Mouse (Mus musculus) stomach, embryonic 16.5 days (tissue): ENCODE data around the gene Fchsd2. TPM values are rescaled to one million over a fixed set of nuclear protein-coding genes. Genes with fewer than 3 reads are reported as not detected.

Experiments
- ATAC-seq: fragments of 200-750 bp; cut with Nextera tagmentation; 2 replicates; pipeline ENCODE4 v1.8.0; 2017; ENCODE audit warnings: moderate number of reproducible peaks, moderate TSS enrichment; ENCODE audit not compliant: insufficient read depth, low FRiP score
- H3K27ac ChIP-seq: fragments of 300-500 bp; sonication (generic); 2 replicates; pipeline ENCODE4 v1.5.1; 2014; ENCODE audit warnings: low read length
- H3K27me3 ChIP-seq: fragments of 300-500 bp; sonication (generic); 2 replicates; pipeline ENCODE4 v1.6.1; 2014; ENCODE audit warnings: low read length, control low read depth, mixed read lengths; ENCODE audit not compliant: control insufficient read depth, insufficient read depth
- H3K36me3 ChIP-seq: fragments of 300-500 bp; sonication (generic); 2 replicates; pipeline ENCODE4 v1.6.1; 2014; ENCODE audit warnings: low read length; ENCODE audit not compliant: control insufficient read depth, insufficient read depth
- H3K4me1 ChIP-seq: fragments of 300-500 bp; sonication (generic); 2 replicates; pipeline ENCODE4 v1.6.1; 2014; ENCODE audit warnings: low read length, control low read depth, mixed read lengths; ENCODE audit not compliant: control insufficient read depth, insufficient read depth
- H3K4me2 ChIP-seq: fragments of 300-500 bp; sonication (generic); 2 replicates; pipeline ENCODE4 v1.6.1; 2014; ENCODE audit warnings: low read depth, low read length, mixed read lengths
- H3K4me3 ChIP-seq: fragments of 300-500 bp; sonication (generic); replicated peaks from 2 replicates; pipeline ENCODE4 v1.5.1; 2014; ENCODE audit warnings: mild to moderate bottlenecking, low read length
- H3K9ac ChIP-seq: fragments of 300-500 bp; sonication (generic); 2 replicates; pipeline ENCODE4 v1.6.1; 2014; ENCODE audit warnings: low read length
- H3K9me3 ChIP-seq: fragments of 300-500 bp; sonication (generic); replicated peaks from 2 replicates; pipeline ENCODE4 v1.6.1; 2016; ENCODE audit warnings: low read length, control low read depth; ENCODE audit not compliant: control insufficient read depth
- WGBS: fragments of 180-500 bp; shearing (Covaris S2); extraction: QIAGEN DNeasy Blood & Tissue Kit; methylation state at CpG from one replicate; pipeline ENCODE4 v1.1.7; 2014; 5-methylcytosine and 5-hydroxymethylcytosine counted together
- polyA plus RNA-seq: library from polyadenylated mRNA; unstranded; fragments of >200 nt; fragmentation: Nextera tagmentation; extraction: Ambion mirVana; gene quantifications from 2 replicates; pipeline ENCODE4 v1.2.1, GENCODE M21; 2015

Fchsd2 gene
- polyA plus RNA-seq, 1 experiment from 2014 or later: 20.0 TPM

DNA sequence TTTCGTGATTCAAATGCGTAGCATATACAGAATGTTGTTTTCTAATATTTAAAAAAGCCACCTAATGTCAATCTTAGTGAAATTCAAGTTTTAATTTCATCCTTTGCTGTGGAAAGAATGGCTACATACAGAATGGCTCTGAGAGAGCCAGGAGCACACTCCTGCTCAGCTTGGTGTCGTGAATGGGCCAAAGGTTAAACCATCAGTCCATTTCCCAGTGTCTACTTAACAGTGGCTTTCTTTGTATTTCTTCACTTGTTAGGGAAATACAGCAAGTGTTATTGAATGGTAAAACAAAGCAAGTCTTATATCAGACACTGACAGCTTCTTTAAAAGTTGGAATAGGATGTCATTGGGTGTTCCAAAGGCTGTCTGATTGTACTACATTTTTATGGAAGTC is 80.7 kb downstream of the Fchsd2 start:
- no peak overlapping the region for H3K4me3 ChIP-seq
- no peak for ATAC-seq
- H3K27me3 ChIP-seq: no peaks in the 10 kb centered on the region
- H3K9me3 ChIP-seq: no peaks in the 10 kb centered on the region
- H3K4me2 ChIP-seq: no peak overlapping the region
- H3K36me3 ChIP-seq: no peaks in the 10 kb centered on the region
- no peak overlapping the region for H3K27ac ChIP-seq
- H3K4me1 ChIP-seq: peaks cover 2% of the 10 kb centered on the region
- no peak overlapping the region for H3K9ac ChIP-seq
- WGBS: 84% methylated on average over 3 of the region's 3 CpGs

GRCm38 (mm10) chr7:101178751-101179150 is 86.1 kb downstream of the Fchsd2 start:
- ATAC-seq: no peak
- peaks cover 10% of the 10 kb centered on the region for H3K4me1 ChIP-seq
- no peaks in the 10 kb centered on the region for H3K9me3 ChIP-seq
- H3K36me3 ChIP-seq: no peaks in the 10 kb centered on the region
- no peak overlapping the region for H3K9ac ChIP-seq
- WGBS: 33% methylated on average over 2 of the region's 2 CpGs
- no peak overlapping the region for H3K4me3 ChIP-seq
- H3K27ac ChIP-seq: peak overlapping the region; percentile 56
- peak overlapping the region; percentile 22; the same call in 1 of the 2 replicates for H3K4me2 ChIP-seq
- H3K27me3 ChIP-seq: no peaks in the 10 kb centered on the region

GRCm38 (mm10) chr7:101191326-101191969 is 98.8 kb downstream of the Fchsd2 start:
- Histone ChIP-seq H3K9me3 (no peaks in the 10 kb centered on the region), H3K27me3 (no peaks in the 10 kb centered on the region), H3K27ac (no peak overlapping the region), H3K36me3 (no peaks in the 10 kb centered on the region), H3K4me3 (no peak overlapping the region), H3K4me1 (no peaks in the 10 kb centered on the region; the same call in 1 of the 2 replicates), H3K4me2 (no peak overlapping the region), H3K9ac (no peak overlapping the region)
- no peak for ATAC-seq
- WGBS: 65% methylated on average over 3 of the region's 3 CpGs

- Histone ChIP-seq H3K9ac (no peak overlapping the region), H3K27ac (no peak overlapping the region), H3K9me3 (no peaks in the 10 kb centered on the region), H3K27me3 (no peaks in the 10 kb centered on the region), H3K4me3 (no peak overlapping the region), H3K4me2 (no peak overlapping the region), H3K4me1 (no peaks in the 10 kb centered on the region), H3K36me3 (no peaks in the 10 kb centered on the region)
- ATAC-seq: no peak
- 69% methylated on average over 1 of the region's 1 CpGs for WGBS
Observed at GRCm38 (mm10) chr7:101210826-101211225, 118.2 kb downstream of the Fchsd2 start.

DNA sequence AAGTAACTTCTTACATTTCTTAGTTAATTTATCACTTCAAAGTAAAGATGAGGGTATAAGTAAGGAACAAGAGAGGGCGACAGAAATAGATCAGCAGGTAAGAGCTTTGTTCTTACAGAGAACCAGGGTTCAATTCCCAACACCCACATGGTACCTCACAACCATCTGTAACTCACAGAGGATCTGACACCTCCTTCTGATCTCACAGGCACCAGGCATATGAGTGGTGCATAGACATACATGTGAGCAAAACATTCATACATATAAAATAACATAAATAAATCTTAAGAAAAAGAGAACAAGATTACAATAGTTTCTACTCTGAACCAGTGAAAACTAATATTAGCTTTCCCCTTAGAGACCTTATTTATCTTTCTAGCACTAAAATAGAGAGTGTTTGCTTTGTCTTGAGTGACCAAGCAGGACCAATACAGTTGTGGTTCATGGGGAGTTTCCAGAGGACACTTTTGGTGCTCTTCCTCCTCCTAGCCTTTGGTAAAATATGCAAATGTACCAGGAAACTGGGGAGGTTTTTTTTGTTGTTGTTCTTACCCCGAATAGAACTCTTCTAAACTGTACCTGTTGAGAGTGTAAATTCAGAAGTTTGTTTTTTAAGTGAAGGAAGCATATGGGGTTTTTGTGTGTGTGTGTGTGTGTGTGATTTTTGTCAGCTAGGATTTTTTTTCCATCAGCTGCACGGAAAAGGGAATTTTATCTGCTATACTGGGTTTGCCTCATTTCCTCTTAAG is 121.0 kb downstream of the Fchsd2 start:
- 41% methylated on average over 3 of the region's 3 CpGs for WGBS
- H3K4me3 ChIP-seq: no peak overlapping the region
- no peak for ATAC-seq
- no peaks in the 10 kb centered on the region for H3K4me1 ChIP-seq
- H3K27me3 ChIP-seq: no peaks in the 10 kb centered on the region
- no peak overlapping the region for H3K4me2 ChIP-seq
- H3K9me3 ChIP-seq: no peaks in the 10 kb centered on the region
- H3K27ac ChIP-seq: no peak overlapping the region
- H3K9ac ChIP-seq: no peak overlapping the region
- no peaks in the 10 kb centered on the region for H3K36me3 ChIP-seq

GRCm38 (mm10) chr7:101216724-101217123 is 124.1 kb downstream of the Fchsd2 start:
- H3K4me3 ChIP-seq: no peak overlapping the region
- no peak overlapping the region for H3K9ac ChIP-seq
- no peak overlapping the region for H3K4me2 ChIP-seq
- no peaks in the 10 kb centered on the region for H3K27me3 ChIP-seq
- no peaks in the 10 kb centered on the region for H3K36me3 ChIP-seq
- no peaks in the 10 kb centered on the region for H3K4me1 ChIP-seq
- ATAC-seq: no peak
- no peaks in the 10 kb centered on the region for H3K9me3 ChIP-seq
- WGBS: 64% methylated on average over 2 of the region's 2 CpGs
- no peak overlapping the region for H3K27ac ChIP-seq

DNA sequence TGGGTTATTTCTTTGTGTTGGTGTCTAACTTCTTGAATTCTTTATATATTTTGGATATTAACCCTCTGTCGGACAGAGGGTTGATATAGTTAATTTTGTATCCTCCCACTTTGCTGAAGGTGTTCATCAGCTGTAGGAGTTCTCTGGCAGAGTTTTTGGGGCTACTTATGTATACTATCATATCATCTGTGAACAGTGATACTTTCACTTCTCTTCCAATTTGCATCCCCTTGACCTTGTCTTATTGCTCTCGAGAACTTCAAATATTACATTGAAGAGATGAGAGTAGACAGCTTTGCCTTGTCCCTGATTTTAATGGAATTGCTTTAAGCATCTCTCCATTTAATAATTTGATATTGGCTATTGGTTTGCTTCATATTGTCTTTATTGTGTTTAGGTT is 130.8 kb downstream of the Fchsd2 start:
- H3K4me3 ChIP-seq: no peak overlapping the region
- no peak overlapping the region for H3K4me2 ChIP-seq
- H3K27me3 ChIP-seq: no peaks in the 10 kb centered on the region
- H3K4me1 ChIP-seq: no peaks in the 10 kb centered on the region
- H3K27ac ChIP-seq: no peak overlapping the region
- 90% methylated on average over 2 of the region's 2 CpGs for WGBS
- no peak overlapping the region for H3K9ac ChIP-seq
- H3K36me3 ChIP-seq: no peaks in the 10 kb centered on the region
- ATAC-seq: no peak
- H3K9me3 ChIP-seq: no peaks in the 10 kb centered on the region

DNA sequence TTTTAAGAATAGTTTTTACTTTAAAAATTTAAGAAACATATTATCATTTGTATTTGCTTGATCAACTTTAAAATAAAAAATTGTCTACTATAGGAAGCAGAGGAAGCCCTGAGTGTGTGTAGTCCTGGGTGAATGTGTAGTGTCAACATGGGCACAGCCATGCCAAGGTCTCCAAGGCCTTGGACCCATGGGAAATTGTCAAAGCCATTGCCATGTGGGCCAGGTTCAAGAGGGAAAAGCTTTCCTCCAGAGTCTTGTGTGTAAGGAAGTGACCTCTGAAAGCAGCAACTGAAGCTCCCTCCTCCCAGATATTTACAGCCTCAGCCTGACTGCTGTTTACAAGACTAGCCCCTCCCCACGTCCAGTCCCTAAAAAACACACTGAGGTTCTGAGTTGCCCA is 136.7 kb downstream of the Fchsd2 start:
- Histone ChIP-seq H3K27me3 (no peaks in the 10 kb centered on the region), H3K36me3 (no peaks in the 10 kb centered on the region), H3K27ac (no peak overlapping the region), H3K4me2 (no peak overlapping the region), H3K4me3 (no peak overlapping the region), H3K9ac (no peak overlapping the region), H3K9me3 (no peaks in the 10 kb centered on the region), H3K4me1 (no peaks in the 10 kb centered on the region)
- WGBS: 68% methylated on average over 1 of the region's 1 CpGs
- no peak for ATAC-seq

DNA sequence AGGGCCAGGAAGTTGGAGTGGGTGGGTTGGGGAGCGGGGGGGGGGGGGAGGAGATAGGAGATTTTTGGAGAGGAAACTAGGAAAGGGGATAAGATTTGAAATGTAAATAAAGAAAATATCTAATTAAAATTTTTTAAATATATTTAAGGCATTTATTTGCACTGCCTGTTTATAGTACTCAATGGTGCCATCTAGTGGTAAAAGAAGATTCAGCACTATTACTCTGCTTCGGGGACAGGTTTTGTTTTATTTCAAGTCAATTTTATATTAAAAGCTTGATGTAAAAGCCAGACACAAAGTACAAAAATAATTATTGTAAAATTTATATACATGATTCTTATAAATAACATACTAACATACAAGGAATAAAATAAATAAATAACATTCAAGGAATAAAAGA is 138.8 kb downstream of the Fchsd2 start:
- WGBS: 42% methylated on average over 1 of the region's 2 CpGs
- Histone ChIP-seq H3K4me1 (no peaks in the 10 kb centered on the region), H3K27ac (no peak overlapping the region), H3K27me3 (no peaks in the 10 kb centered on the region), H3K36me3 (no peaks in the 10 kb centered on the region), H3K9ac (no peak overlapping the region), H3K4me2 (no peak overlapping the region), H3K9me3 (no peaks in the 10 kb centered on the region), H3K4me3 (no peak overlapping the region)
- no peak for ATAC-seq
